Comparison of ENCODE assay signal across 8 mouse cellular contexts in the genomic region with DNA sequence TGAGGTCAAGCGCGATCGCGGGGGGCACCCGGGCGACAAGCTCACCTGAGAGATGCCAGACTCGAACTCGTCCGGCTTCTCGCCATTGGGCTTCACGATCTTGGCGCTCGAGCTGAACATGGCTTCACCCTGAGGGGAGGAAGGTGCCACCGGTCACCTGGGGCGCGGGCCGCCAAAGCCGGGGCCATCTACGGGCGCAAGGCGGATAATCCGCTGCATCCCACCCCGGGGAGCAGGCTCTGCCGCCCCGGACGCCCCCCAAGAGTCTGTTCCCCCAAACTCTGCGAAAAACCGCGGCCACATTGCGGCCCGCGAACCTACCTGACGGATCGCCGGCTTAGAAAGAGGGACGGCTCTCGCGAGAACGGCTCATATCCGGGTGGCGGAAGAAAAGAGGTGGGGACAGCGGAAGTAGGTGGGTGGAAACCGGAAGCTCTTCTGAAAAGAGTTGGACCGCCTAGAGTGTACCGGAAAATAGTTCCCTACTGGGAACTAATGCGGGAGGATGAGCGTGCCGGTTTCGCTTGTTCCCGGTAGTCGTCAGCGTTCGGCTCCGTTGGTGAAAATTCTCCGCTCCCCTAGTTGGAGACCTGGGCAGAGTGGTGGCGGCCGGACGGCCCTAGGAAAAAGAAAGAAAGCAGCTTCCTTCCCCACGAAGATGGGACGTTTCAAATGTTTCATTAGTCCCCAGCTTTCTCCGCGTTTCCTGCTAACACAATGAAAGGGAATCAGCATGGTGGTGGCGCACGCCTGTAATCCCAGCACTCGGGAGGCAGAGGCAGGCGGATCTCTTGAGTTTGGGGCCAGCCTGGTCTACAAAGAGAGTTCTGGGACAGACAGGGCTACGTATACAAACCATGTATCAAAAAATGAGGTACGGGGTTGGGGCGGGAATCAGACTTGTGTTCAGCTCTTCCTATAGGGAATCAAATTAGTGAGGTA. TPM values are rescaled to one million over a fixed set of nuclear protein-coding genes. Genes with fewer than 3 reads are reported as not detected.
DNase-seq lines count a peak whose midpoint lies in the region; ATAC-seq and TF ChIP-seq lines count a peak whose summit lies in the region.

A gene (minus strand): TSS at position 419 of the 942 bp plus-strand sequence.

- peaks cover 47% of the 10 kb centered on the region for H3K36me3 ChIP-seq in G1E (replicated peaks)
- H3K36me3 ChIP-seq in forebrain, embryonic 16.5 days (ENCODE audit: control insufficient read depth, insufficient read depth), result peaks cover 23% of the 10 kb centered on the region
- peaks cover 41% of the 10 kb centered on the region for H3K36me3 ChIP-seq in lung, embryonic 14.5 days (ENCODE audit: insufficient read depth)
- H3K36me3 ChIP-seq in thymus, adult 2 months (ENCODE audit: control insufficient read depth, insufficient read depth, low read length), result peaks cover 31% of the 10 kb centered on the region

- no peak for TF ChIP-seq CTCF in G1E (IDR thresholded peaks at IDR 0.05; ENCODE audit: low read depth, low read length)
- no peak for TF ChIP-seq CTCF in layer of hippocampus, adult 2 months (conservative IDR thresholded peaks at IDR 0.05)
- TF ChIP-seq CTCF in lung, embryonic 14.5 days (IDR thresholded peaks at IDR 0.05; ENCODE audit: low read depth), result no peak
- no peak for TF ChIP-seq CTCF in olfactory bulb, adult 2 months (IDR thresholded peaks at IDR 0.05; ENCODE audit: insufficient read depth, low read depth, low read length)
- TF ChIP-seq CTCF in thymus, adult 2 months (IDR thresholded peaks at IDR 0.05; ENCODE audit: borderline replicate concordance, control insufficient read depth, extremely low read depth, insufficient read depth, low read length, poor library complexity), result no peak

- peak; percentile 81 for TF ChIP-seq POLR2A in olfactory bulb, adult 2 months (IDR thresholded peaks at IDR 0.05; ENCODE audit: insufficient read depth, low read depth, low read length)
- TF ChIP-seq POLR2A in thymus, adult 2 months (IDR thresholded peaks at IDR 0.05; ENCODE audit: control insufficient read depth, extremely low read depth, insufficient read depth, low read length, poor library complexity), result peak; percentile 86; the same call in 1 of the 2 replicates

- 6% methylated on average over 69 of the region's 69 CpGs for WGBS in forebrain, embryonic 16.5 days
- WGBS in lung, embryonic 14.5 days, result 4% methylated on average over 68 of the region's 69 CpGs
- 5% methylated on average over 69 of the region's 69 CpGs for WGBS in olfactory bulb, adult 2 months
- 5% methylated on average over 69 of the region's 69 CpGs for WGBS in thymus, adult 2 months

- H3K9ac ChIP-seq in forebrain, embryonic 16.5 days (replicated peaks; ENCODE audit: low read depth, low read length), result peak within 1 kb of the TSS; percentile 85
- H3K9ac ChIP-seq in lung, embryonic 14.5 days, result peak within 1 kb of the TSS; percentile 99

- intact Hi-C loops in heart, postnatal 36 days (cut with DNase I), result loop anchor here (1.0 to 2.0 kb wide), 3 partner anchors 13 to 115 kb away; a partner anchor contains a TSS

- peaks cover 43% of the 10 kb centered on the region for H3K4me1 ChIP-seq in G1E (ENCODE audit: insufficient read depth, low read depth, low read length)
- peaks cover 22% of the 10 kb centered on the region for H3K4me1 ChIP-seq in forebrain, embryonic 16.5 days (replicated peaks; ENCODE audit: control insufficient read depth, insufficient read depth, low read length)
- peaks cover 2% of the 10 kb centered on the region; the same call in 1 of the 2 replicates for H3K4me1 ChIP-seq in lung, embryonic 14.5 days (ENCODE audit: insufficient read depth)
- peaks cover 10% of the 10 kb centered on the region for H3K4me1 ChIP-seq in olfactory bulb, adult 2 months (ENCODE audit: control insufficient read depth, insufficient read depth, low read length)
- H3K4me1 ChIP-seq in thymus, adult 2 months (replicated peaks; ENCODE audit: control insufficient read depth, insufficient read depth, low read length), result peaks cover 13% of the 10 kb centered on the region; the same call in 1 of the 2 replicates

- H3K27ac ChIP-seq in forebrain, embryonic 16.5 days (ENCODE audit: low read length), result peak within 1 kb of the TSS; percentile 84
- peak within 1 kb of the TSS; percentile 98 for H3K27ac ChIP-seq in layer of hippocampus, adult 2 months
- peak within 1 kb of the TSS; percentile 90 for H3K27ac ChIP-seq in lung, embryonic 14.5 days (ENCODE audit: low read depth)
- H3K27ac ChIP-seq in olfactory bulb, adult 2 months (ENCODE audit: insufficient read depth, low read depth, low read length), result peak within 1 kb of the TSS; percentile 49
- peak within 1 kb of the TSS; percentile 11; the same call in 1 of the 2 replicates for H3K27ac ChIP-seq in thymus, adult 2 months (ENCODE audit: control insufficient read depth, insufficient read depth, low read length)

- DNase-seq in G1E (ENCODE audit: low spot score), result peak; percentile 84
- DNase-seq in cerebellum, adult 18-20 months, result peak; percentile 91 to 92
- peak; percentile 93 to 95 for DNase-seq in heart, postnatal 36 days
- DNase-seq in layer of hippocampus, adult 2 months (ENCODE audit: low spot score in 2 of 2), result peak; percentile 93 to 94
- peak; percentile 97 for DNase-seq in lung, embryonic 14.5 days
- DNase-seq in thymus, adult 2 months, result peak; percentile 91

- H3K9me3 ChIP-seq in G1E (replicated peaks), result no peaks in the 10 kb centered on the region
- no peaks in the 10 kb centered on the region for H3K9me3 ChIP-seq in forebrain, embryonic 16.5 days (ENCODE audit: control insufficient read depth, low read length)
- no peaks in the 10 kb centered on the region for H3K9me3 ChIP-seq in lung, embryonic 14.5 days (ENCODE audit: low read depth, low read length)

- H3K4me3 ChIP-seq in G1E (ENCODE audit: low read depth, low read length), result peak within 1 kb of the TSS; percentile 84
- peak within 1 kb of the TSS; percentile 65 for H3K4me3 ChIP-seq in forebrain, embryonic 16.5 days (replicated peaks; ENCODE audit: low read length)
- peak within 1 kb of the TSS; percentile 85 for H3K4me3 ChIP-seq in layer of hippocampus, adult 2 months
- peak within 1 kb of the TSS; percentile 86 for H3K4me3 ChIP-seq in lung, embryonic 14.5 days (ENCODE audit: low read depth, low read length)
- H3K4me3 ChIP-seq in olfactory bulb, adult 2 months (ENCODE audit: insufficient read depth, low read depth, low read length), result peak within 1 kb of the TSS; percentile 89
- peak within 1 kb of the TSS; percentile 75 for H3K4me3 ChIP-seq in thymus, adult 2 months (ENCODE audit: control insufficient read depth, insufficient read depth, low read length)

- peak; percentile 85 for ATAC-seq in G1E (ENCODE audit: extremely low read depth, insufficient number of reproducible peaks, low FRiP score, poor library complexity, severe bottlenecking)
- ATAC-seq in forebrain, embryonic 16.5 days, result peak; percentile 98
- peak; percentile 97 for ATAC-seq in lung, embryonic 14.5 days (ENCODE audit: insufficient read depth)

- H3K4me2 ChIP-seq in forebrain, embryonic 16.5 days (ENCODE audit: low read length), result peak within 1 kb of the TSS; percentile 83
- peak within 1 kb of the TSS; percentile 90 for H3K4me2 ChIP-seq in lung, embryonic 14.5 days

- H3K27me3 ChIP-seq in G1E (ENCODE audit: insufficient read depth, low read length), result no peaks in the 10 kb centered on the region
- H3K27me3 ChIP-seq in forebrain, embryonic 16.5 days (replicated peaks; ENCODE audit: control insufficient read depth, insufficient read depth, low read length), result no peaks in the 10 kb centered on the region
- no peaks in the 10 kb centered on the region for H3K27me3 ChIP-seq in lung, embryonic 14.5 days (ENCODE audit: insufficient read depth, low read length)
- no peaks in the 10 kb centered on the region for H3K27me3 ChIP-seq in thymus, adult 2 months (ENCODE audit: control insufficient read depth, insufficient read depth, low read length)

RNA-seq across cellular contexts. Expression of the gene that starts here (rescaled TPM):
- total RNA-seq in G1E (2014; fragmentation: Nextera tagmentation) (1,147 and 1,296 TPM in 2 replicates), G1E (2017) (3,809 and 4,399 TPM in 2 replicates)
- polyA plus RNA-seq in G1E (2012), result 365 and 446 TPM in 2 replicates
- polyA plus RNA-seq in forebrain, embryonic 16.5 days (2015; fragmentation: Nextera tagmentation; extraction: Ambion mirVana), result 419 and 461 TPM in 2 replicates
- 100 to 1,000 TPM; 264 to 294 TPM for total RNA-seq in heart, postnatal 36 days (2021)
- total RNA-seq in layer of hippocampus, adult 2 months (2021), result 100 to 1,000 TPM; 301 to 311 TPM
- 950 and 1,052 TPM in 2 replicates for polyA plus RNA-seq in lung, embryonic 14.5 days (2014; fragmentation: Nextera tagmentation; extraction: Ambion mirVana)
- not detected in 2 replicates for polyA plus RNA-seq in olfactory bulb, adult 2 months (2012; ENCODE audit: insufficient read depth, insufficient read length, low replicate concordance, missing spikeins)
- 351 and 388 TPM in 2 replicates for polyA plus RNA-seq in thymus, adult 2 months (2012; rRNA removed)

Comparison
In these comparisons a context has a peak if more than half of its experiments do, and no peak if none do; other contexts are left out.
1. Peak in every context shown above with its lines: DNase-seq, ATAC-seq, H3K4me3 ChIP-seq and H3K27ac ChIP-seq.
2. H3K27ac ChIP-seq: peak in every context shown above with its lines; median percentile 98 in layer of hippocampus, adult 2 months; 90 in lung, embryonic 14.5 days; 84 in forebrain, embryonic 16.5 days; 49 in olfactory bulb, adult 2 months; 11 in thymus, adult 2 months.